In genomic region chr11:6587249-6587940, GRCm38 (mm10) we compare ENCODE assay signal across 13 mouse cellular contexts. TPM values are rescaled to one million over a fixed set of nuclear protein-coding genes. Genes with fewer than 3 reads are reported as not detected.
DNase-seq lines count a peak whose midpoint lies in the region; ATAC-seq and TF ChIP-seq lines count a peak whose summit lies in the region.
"Had no signal": no experiment of that assay in that cellular context is flagged by ENCODE, and none has a peak within 500 bp of the region (broad histone marks: within the 10 kb centered on the region; RNA-seq: fewer than 3 reads in every experiment).

No protein-coding gene starts in this region.

- no peaks in the 10 kb centered on the region for H3K4me1 ChIP-seq in hindbrain, postnatal 0 days (ENCODE audit: insufficient read depth, low read length)
- no peaks in the 10 kb centered on the region for H3K4me1 ChIP-seq in hindbrain, embryonic 11.5 days (replicated peaks; ENCODE audit: control insufficient read depth, insufficient read depth, low read length)
- H3K4me1 ChIP-seq in CH12.LX (ENCODE audit: control insufficient read depth in 1 of 2, insufficient read depth in 2 of 2) = peaks cover 20 to 79% of the 10 kb centered on the region in 2 experiments
- peaks cover 26% of the 10 kb centered on the region for H3K4me1 ChIP-seq in cerebellum, adult 2 months (ENCODE audit: control insufficient read depth, insufficient read depth, low read length)
- peaks cover 49 to 60% of the 10 kb centered on the region in 2 experiments for H3K4me1 ChIP-seq in liver, embryonic 14.5 days (replicated peaks; ENCODE audit: control insufficient read depth in 2 of 2, insufficient read depth in 2 of 2, low read length in 1 of 2)
- H3K4me1 ChIP-seq: embryonic facial prominence, embryonic 13.5 days; hindbrain, embryonic 15.5 days had no signal

- H3K9me3 ChIP-seq in hindbrain, postnatal 0 days (ENCODE audit: low read length) = no peaks in the 10 kb centered on the region
- no peaks in the 10 kb centered on the region for H3K9me3 ChIP-seq in hindbrain, embryonic 11.5 days (ENCODE audit: control insufficient read depth, low read length)
- no peaks in the 10 kb centered on the region for H3K9me3 ChIP-seq in CH12.LX (replicated peaks; ENCODE audit: low read length)
- no peaks in the 10 kb centered on the region for H3K9me3 ChIP-seq in liver, embryonic 14.5 days (ENCODE audit: control insufficient read depth, low read length)
- H3K9me3 ChIP-seq: embryonic facial prominence, embryonic 13.5 days; hindbrain, embryonic 15.5 days had no signal

- H3K27me3 ChIP-seq in hindbrain, postnatal 0 days (ENCODE audit: insufficient read depth, low read length) = no peaks in the 10 kb centered on the region
- H3K27me3 ChIP-seq in hindbrain, embryonic 11.5 days (ENCODE audit: control insufficient read depth, insufficient read depth, low read length) = no peaks in the 10 kb centered on the region
- H3K27me3 ChIP-seq in CH12.LX (replicated peaks) = no peaks in the 10 kb centered on the region
- no peaks in the 10 kb centered on the region for H3K27me3 ChIP-seq in cerebellum, adult 2 months (ENCODE audit: control insufficient read depth, insufficient read depth, low read length)
- no peaks in the 10 kb centered on the region for H3K27me3 ChIP-seq in liver, embryonic 14.5 days (ENCODE audit: control insufficient read depth, insufficient read depth, low read length)
- H3K27me3 ChIP-seq: embryonic facial prominence, embryonic 13.5 days; hindbrain, embryonic 15.5 days had no signal

- dilution Hi-C loops in CH12.LX (cut with MboI; ENCODE audit: extremely low pct_ligation_motif_present, extremely low pct_unique_long_range_greater_than_20kb, low sequenced_read_pairs) = no loop called here

- 88% methylated on average over 7 of the region's 7 CpGs for WGBS in hindbrain, postnatal 0 days
- 96% methylated on average over 7 of the region's 7 CpGs for WGBS in hindbrain, embryonic 11.5 days
- WGBS in cerebellum, adult 2 months = 12% methylated on average over 7 of the region's 7 CpGs
- WGBS in liver, embryonic 14.5 days (ENCODE audit: insufficient replicate concordance) = 83% methylated on average over 7 of the region's 7 CpGs

- DNase-seq in hindbrain, postnatal 0 days (ENCODE audit: low spot score) = no peak
- DNase-seq in hindbrain, embryonic 11.5 days (ENCODE audit: low spot score) = no peak
- DNase-seq in CH12.LX (ENCODE audit: extremely low read depth) = no peak
- peak; percentile 79 to 89 for DNase-seq in cerebellum, adult 2 months
- DNase-seq in liver, embryonic 14.5 days (ENCODE audit: low read depth in 3 of 3, low spot score in 3 of 3) = no peak
- no peak for DNase-seq in adrenal gland, adult 18-20 months (ENCODE audit: low spot score in 2 of 2)
- DNase-seq in urinary bladder, adult 18-20 months (ENCODE audit: low spot score in 2 of 2) = no peak

- in situ Hi-C loops in CH12.LX (cut with MboI; ENCODE audit: low pct_ligation_motif_present, low pct_unique_long_range_greater_than_20kb, low sequenced_read_pairs) = no loop called here

- TF ChIP-seq CTCF in hindbrain, postnatal 0 days (IDR thresholded peaks at IDR 0.05; ENCODE audit: low read depth) = no peak
- no peak for TF ChIP-seq CTCF in CH12.LX (conservative IDR thresholded peaks at IDR 0.05 in 1 of 2, IDR thresholded peaks at IDR 0.05 in 1 of 2; ENCODE audit: low read depth in 2 of 2, low read length in 2 of 2)
- TF ChIP-seq CTCF in cerebellum, adult 2 months (IDR thresholded peaks at IDR 0.05; ENCODE audit: borderline replicate concordance, insufficient read depth, low read depth, low read length) = no peak
- no peak for TF ChIP-seq CTCF in liver, embryonic 14.5 days (IDR thresholded peaks at IDR 0.05; ENCODE audit: low read depth)

- TF ChIP-seq RAD21 in CH12.LX (IDR thresholded peaks at IDR 0.05; ENCODE audit: low read depth, low read length) = no peak

- peak; percentile 31; the same call in 1 of the 2 replicates for ATAC-seq in hindbrain, postnatal 0 days
- no peak for ATAC-seq in hindbrain, embryonic 11.5 days (ENCODE audit: low FRiP score)
- no peak for ATAC-seq in liver, embryonic 14.5 days (ENCODE audit: insufficient read depth)
- ATAC-seq in megakaryocyte progenitor cell, adult 5-6 weeks (replicated peaks; ENCODE audit: poor library complexity) = no peak

- peak overlapping the region; percentile 54; the same call in 1 of the 2 replicates for H3K27ac ChIP-seq in hindbrain, postnatal 0 days
- no peak overlapping the region for H3K27ac ChIP-seq in hindbrain, embryonic 11.5 days (ENCODE audit: low read depth, low read length)
- peak overlapping the region; percentile 10; the same call in 1 of the 2 replicates for H3K27ac ChIP-seq in CH12.LX (ENCODE audit: insufficient read depth, low read depth)
- peak overlapping the region; percentile 63 for H3K27ac ChIP-seq in cerebellum, adult 2 months (ENCODE audit: insufficient read depth, low read length)
- peak overlapping the region; percentile 9; the same call in 1 of the 2 replicates for H3K27ac ChIP-seq in liver, embryonic 14.5 days
- H3K27ac ChIP-seq: embryonic facial prominence, embryonic 13.5 days; hindbrain, embryonic 15.5 days had no signal

- no peak overlapping the region for H3K4me3 ChIP-seq in hindbrain, postnatal 0 days (ENCODE audit: low read length)
- no peak overlapping the region for H3K4me3 ChIP-seq in hindbrain, embryonic 11.5 days (ENCODE audit: low read depth, low read length)
- H3K4me3 ChIP-seq in CH12.LX (replicated peaks in 1 of 3; ENCODE audit: low read depth in 2 of 3, low read length in 2 of 3, poor library complexity in 1 of 3) = no peak overlapping the region
- H3K4me3 ChIP-seq in cerebellum, adult 2 months (replicated peaks; ENCODE audit: insufficient read depth, low read depth, low read length) = no peak overlapping the region
- H3K4me3 ChIP-seq in liver, embryonic 14.5 days (ENCODE audit: insufficient read depth in 1 of 2, low read depth in 2 of 2, low read length in 2 of 2) = no peak overlapping the region
- H3K4me3 ChIP-seq: embryonic facial prominence, embryonic 13.5 days; hindbrain, embryonic 15.5 days had no signal

- TF ChIP-seq EP300 in CH12.LX (IDR thresholded peaks at IDR 0.05; ENCODE audit: low read length) = no peak
- no peak for TF ChIP-seq EP300 in liver, embryonic 14.5 days (IDR thresholded peaks at IDR 0.05; ENCODE audit: low read depth)

- H3K4me2 ChIP-seq in hindbrain, postnatal 0 days (ENCODE audit: low read depth, low read length) = no peak overlapping the region
- no peak overlapping the region for H3K4me2 ChIP-seq in hindbrain, embryonic 11.5 days (replicated peaks; ENCODE audit: low read depth, low read length)
- no peak overlapping the region for H3K4me2 ChIP-seq in CH12.LX (ENCODE audit: insufficient read depth, low read depth, poor library complexity, severe bottlenecking)
- no peak overlapping the region for H3K4me2 ChIP-seq in liver, embryonic 14.5 days (ENCODE audit: low read depth)
- H3K4me2 ChIP-seq: embryonic facial prominence, embryonic 13.5 days; hindbrain, embryonic 15.5 days had no signal

- H3K9ac ChIP-seq in hindbrain, postnatal 0 days (replicated peaks; ENCODE audit: low read length) = no peak overlapping the region
- H3K9ac ChIP-seq in hindbrain, embryonic 11.5 days (ENCODE audit: low read depth, low read length) = no peak overlapping the region
- no peak overlapping the region for H3K9ac ChIP-seq in CH12.LX (ENCODE audit: insufficient read depth, low read depth)
- H3K9ac ChIP-seq in liver, embryonic 14.5 days (replicated peaks) = no peak overlapping the region
- H3K9ac ChIP-seq: embryonic facial prominence, embryonic 13.5 days; hindbrain, embryonic 15.5 days had no signal

- no peak for TF ChIP-seq POLR2A in CH12.LX (IDR thresholded peaks at IDR 0.05; ENCODE audit: low read depth, low read length)
- no peak for TF ChIP-seq POLR2A in cerebellum, adult 2 months (IDR thresholded peaks at IDR 0.05; ENCODE audit: borderline replicate concordance, insufficient read depth, low read length)

- peaks cover 25% of the 10 kb centered on the region; the same call in 1 of the 2 replicates for H3K36me3 ChIP-seq in hindbrain, postnatal 0 days (ENCODE audit: insufficient read depth, low read length)
- H3K36me3 ChIP-seq in hindbrain, embryonic 11.5 days (ENCODE audit: control insufficient read depth, insufficient read depth, low read length) = peaks cover 6% of the 10 kb centered on the region; the same call in 1 of the 2 replicates
- H3K36me3 ChIP-seq in CH12.LX (replicated peaks in 1 of 2; ENCODE audit: control insufficient read depth in 1 of 2, insufficient read depth in 1 of 2, low read length in 1 of 2) = peaks cover 51 to 80% of the 10 kb centered on the region in 2 experiments
- peaks cover 17% of the 10 kb centered on the region for H3K36me3 ChIP-seq in liver, embryonic 14.5 days (replicated peaks; ENCODE audit: control insufficient read depth, insufficient read depth, low read depth)

- no peaks in the 10 kb centered on the region for H3K79me2 ChIP-seq in CH12.LX (replicated peaks; ENCODE audit: control insufficient read depth, extremely low read depth, insufficient read depth, poor library complexity, severe bottlenecking)

RNA-seq across cellular contexts. Expression of gene Nacad, which starts 18.5 kb away (rescaled TPM):
- total RNA-seq in hindbrain, postnatal 0 days (2014; rRNA removed) = 84.0 and 84.9 TPM in 2 replicates
- 54.7 and 56.7 TPM in 2 replicates for polyA plus RNA-seq in hindbrain, postnatal 0 days (2015; fragmentation: Nextera tagmentation; extraction: Ambion mirVana)
- 44.3 and 44.8 TPM in 2 replicates for polyA plus RNA-seq in hindbrain, embryonic 11.5 days (2014; fragmentation: Nextera tagmentation; extraction: Ambion mirVana)
- total RNA-seq in CH12.LX (2012; rRNA removed) = 0.13 TPM in 2 replicates
- total RNA-seq in CH12.LX (2014; rRNA removed) = not detected in 2 replicates
- 0.34 TPM in 1 of 2 replicates, not detected in the other for polyA plus RNA-seq in CH12.LX (2012; ENCODE audit: insufficient read length, low read depth)
- 70.0 and 94.4 TPM in 2 replicates for polyA plus RNA-seq in cerebellum, adult 2 months (2012; rRNA removed)
- 2.3 and 4.0 TPM in 2 replicates for polyA plus RNA-seq in liver, embryonic 14.5 days (2012; rRNA removed)
- 6.2 and 6.4 TPM in 2 replicates for polyA plus RNA-seq in liver, embryonic 14.5 days (2014; fragmentation: Nextera tagmentation; extraction: Ambion mirVana)
- total RNA-seq in adrenal gland, adult 18-20 months (2021) = 1 to 10 TPM; 1.6 to 1.9 TPM
- total RNA-seq in megakaryocyte progenitor cell, adult 5-6 weeks (2015) = not detected in 2 replicates
- total RNA-seq in megakaryocyte progenitor cell, adult 5-6 weeks (2017) = not detected in 2 replicates

RNA-seq across cellular contexts. Expression of gene Tbrg4, which starts 38.5 kb away (rescaled TPM):
- total RNA-seq in hindbrain, postnatal 0 days (2014; rRNA removed) = 44.0 and 53.5 TPM in 2 replicates
- polyA plus RNA-seq in hindbrain, postnatal 0 days (2015; fragmentation: Nextera tagmentation; extraction: Ambion mirVana) = 31.3 and 34.7 TPM in 2 replicates
- 31.8 and 34.6 TPM in 2 replicates for polyA plus RNA-seq in hindbrain, embryonic 11.5 days (2014; fragmentation: Nextera tagmentation; extraction: Ambion mirVana)
- 93.1 and 118 TPM in 2 replicates for total RNA-seq in CH12.LX (2012; rRNA removed)
- total RNA-seq in CH12.LX (2014; rRNA removed) = 59.3 and 69.0 TPM in 2 replicates
- 170 and 191 TPM in 2 replicates for polyA plus RNA-seq in CH12.LX (2012; ENCODE audit: insufficient read length, low read depth)
- 83.8 and 87.0 TPM in 2 replicates for polyA plus RNA-seq in cerebellum, adult 2 months (2012; rRNA removed)
- polyA plus RNA-seq in liver, embryonic 14.5 days (2012; rRNA removed) = 55.1 and 63.6 TPM in 2 replicates
- polyA plus RNA-seq in liver, embryonic 14.5 days (2014; fragmentation: Nextera tagmentation; extraction: Ambion mirVana) = 27.7 and 30.4 TPM in 2 replicates
- total RNA-seq in adrenal gland, adult 18-20 months (2021) = 10 to 100 TPM; 67.7 to 77.0 TPM
- 46.2 and 58.3 TPM in 2 replicates for total RNA-seq in megakaryocyte progenitor cell, adult 5-6 weeks (2015)
- 36.7 and 52.1 TPM in 2 replicates for total RNA-seq in megakaryocyte progenitor cell, adult 5-6 weeks (2017)

RNA-seq across cellular contexts. Expression of gene Ccm2, which starts 40.7 kb away (rescaled TPM):
- 62.8 and 77.5 TPM in 2 replicates for total RNA-seq in hindbrain, postnatal 0 days (2014; rRNA removed)
- polyA plus RNA-seq in hindbrain, postnatal 0 days (2015; fragmentation: Nextera tagmentation; extraction: Ambion mirVana) = 74.1 and 80.2 TPM in 2 replicates
- 88.2 and 88.4 TPM in 2 replicates for polyA plus RNA-seq in hindbrain, embryonic 11.5 days (2014; fragmentation: Nextera tagmentation; extraction: Ambion mirVana)
- total RNA-seq in CH12.LX (2012; rRNA removed) (30.4 and 31.6 TPM in 2 replicates), CH12.LX (2014; rRNA removed) (32.7 and 32.9 TPM in 2 replicates)
- polyA plus RNA-seq in CH12.LX (2012; ENCODE audit: insufficient read length, low read depth) = 29.4 and 34.5 TPM in 2 replicates
- polyA plus RNA-seq in cerebellum, adult 2 months (2012; rRNA removed) = 86.8 and 92.5 TPM in 2 replicates
- polyA plus RNA-seq in liver, embryonic 14.5 days (2012; rRNA removed) = 33.1 and 36.8 TPM in 2 replicates
- polyA plus RNA-seq in liver, embryonic 14.5 days (2014; fragmentation: Nextera tagmentation; extraction: Ambion mirVana) = 39.0 and 39.4 TPM in 2 replicates
- 10 to 100 TPM; 41.7 to 60.2 TPM for total RNA-seq in adrenal gland, adult 18-20 months (2021)
- total RNA-seq in megakaryocyte progenitor cell, adult 5-6 weeks (2015) = 18.3 and 22.7 TPM in 2 replicates
- total RNA-seq in megakaryocyte progenitor cell, adult 5-6 weeks (2017) = 43.6 TPM in 2 replicates

RNA-seq across cellular contexts. Expression of gene Wap, which starts 51.0 kb away (rescaled TPM):
- total RNA-seq in hindbrain, postnatal 0 days (2014; rRNA removed) = not detected in 2 replicates
- polyA plus RNA-seq in hindbrain, postnatal 0 days (2015; fragmentation: Nextera tagmentation; extraction: Ambion mirVana) = not detected in 2 replicates
- polyA plus RNA-seq in hindbrain, embryonic 11.5 days (2014; fragmentation: Nextera tagmentation; extraction: Ambion mirVana) = not detected in 2 replicates
- total RNA-seq in CH12.LX (2012; rRNA removed) (not detected in 2 replicates), CH12.LX (2014; rRNA removed) (not detected in 2 replicates)
- polyA plus RNA-seq in CH12.LX (2012; ENCODE audit: insufficient read length, low read depth) = not detected in 2 replicates
- not detected in 2 replicates for polyA plus RNA-seq in cerebellum, adult 2 months (2012; rRNA removed)
- polyA plus RNA-seq in liver, embryonic 14.5 days (2012; rRNA removed) = not detected in 2 replicates
- not detected in 2 replicates for polyA plus RNA-seq in liver, embryonic 14.5 days (2014; fragmentation: Nextera tagmentation; extraction: Ambion mirVana)
- not detected for total RNA-seq in adrenal gland, adult 18-20 months (2021)
- not detected in 2 replicates for total RNA-seq in megakaryocyte progenitor cell, adult 5-6 weeks (2015)
- not detected in 2 replicates for total RNA-seq in megakaryocyte progenitor cell, adult 5-6 weeks (2017)
- total RNA-seq: heart, adult 18-20 months; layer of hippocampus, adult 18-20 months had no signal
- polyA plus RNA-seq: embryonic facial prominence, embryonic 13.5 days; hindbrain, embryonic 15.5 days; limb, embryonic 11.5 days had no signal

Comparison
In these comparisons a context has a peak if more than half of its experiments do, and no peak if none do; other contexts are left out.
1. DNase-seq: peak in cerebellum, adult 2 months (2 of 2); none in hindbrain, postnatal 0 days (single experiment), hindbrain, embryonic 11.5 days (single experiment), CH12.LX (single experiment), liver, embryonic 14.5 days (0 of 3), adrenal gland, adult 18-20 months (0 of 2) and urinary bladder, adult 18-20 months (0 of 2).